Mouse (Mus musculus): Measurements from ENCODE around the gene Ctnnb1.

Ctnnb1 gene

DNA sequence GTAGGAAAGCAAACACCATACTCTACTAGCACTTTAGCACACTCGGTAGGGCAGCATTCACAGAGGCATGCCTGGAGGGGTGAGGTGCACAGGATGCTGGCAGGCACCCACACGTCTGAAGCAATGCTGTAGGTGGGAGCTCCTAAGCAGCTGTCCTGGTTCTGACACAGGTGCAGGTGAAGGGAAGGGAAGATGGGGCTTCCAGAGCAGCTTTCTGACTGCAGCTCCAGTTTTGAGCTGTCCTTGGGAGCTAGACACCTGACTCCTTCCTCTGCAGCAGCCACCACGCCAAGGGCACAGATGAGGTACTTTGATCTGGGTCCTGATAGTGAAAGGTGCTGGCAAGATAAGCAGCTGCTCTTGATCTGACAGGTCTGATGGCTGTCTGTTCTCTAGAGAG is 32.5 kb downstream of the Ctnnb1 start:
- CTCF ChIA-PET = no interaction called here

DNA sequence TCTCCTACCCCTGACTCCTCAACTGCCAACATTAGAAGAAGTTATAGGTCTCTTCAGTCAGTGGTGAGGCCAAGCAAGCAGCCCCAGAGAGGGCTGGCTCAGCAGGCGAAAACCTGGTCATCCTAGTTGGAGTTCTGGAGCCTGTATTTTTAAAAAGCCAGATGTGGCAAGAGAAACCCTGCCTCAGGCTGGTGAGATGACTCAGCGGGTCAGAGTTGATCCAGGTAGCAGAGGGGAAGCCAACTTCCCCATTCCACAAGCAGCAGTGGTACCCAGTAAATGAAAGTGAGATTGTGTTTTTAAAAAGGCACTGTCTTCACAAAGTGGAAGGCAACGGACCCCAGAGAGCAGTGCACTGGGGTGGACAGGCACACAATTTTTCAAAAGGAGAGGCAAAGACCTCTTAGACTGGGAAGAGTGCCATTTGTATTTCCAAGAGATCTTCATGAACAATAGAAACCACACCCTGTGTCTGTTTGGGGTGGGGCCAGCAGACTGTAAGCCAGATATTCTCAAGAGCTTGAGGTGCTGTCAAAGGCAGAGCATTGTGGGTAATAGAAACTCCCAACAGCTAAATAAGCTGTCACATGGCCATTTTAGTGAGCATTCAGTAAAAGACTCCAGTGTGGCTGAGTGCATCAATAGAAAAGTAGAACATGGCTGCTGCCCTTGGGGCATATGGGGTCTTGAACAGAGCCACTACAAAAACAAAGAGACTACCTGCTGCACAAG is 33.1 kb downstream of the Ctnnb1 start:
- CTCF ChIA-PET = no interaction called here

DNA sequence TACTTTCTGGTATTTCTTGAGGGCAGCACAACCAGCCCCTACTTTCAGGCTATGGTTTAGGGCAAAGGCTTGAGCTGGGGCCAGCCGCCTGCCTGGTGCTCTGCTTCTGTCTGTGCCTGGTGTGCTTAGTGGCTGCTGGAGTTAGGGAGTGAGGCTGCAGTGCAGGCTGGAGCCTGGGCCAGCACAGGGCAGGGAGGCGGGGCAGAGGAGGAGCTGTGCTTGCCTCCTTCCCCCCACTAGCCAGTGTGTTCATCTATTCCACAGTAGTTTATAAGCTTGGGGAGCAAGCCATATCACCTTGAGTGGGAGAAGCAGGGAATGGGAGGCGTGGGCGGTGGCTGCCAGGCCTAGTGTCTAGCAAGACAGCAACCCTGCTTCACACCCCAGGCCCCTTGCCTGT is 34.1 kb downstream of the Ctnnb1 start:
- CTCF ChIA-PET = no interaction called here

DNA sequence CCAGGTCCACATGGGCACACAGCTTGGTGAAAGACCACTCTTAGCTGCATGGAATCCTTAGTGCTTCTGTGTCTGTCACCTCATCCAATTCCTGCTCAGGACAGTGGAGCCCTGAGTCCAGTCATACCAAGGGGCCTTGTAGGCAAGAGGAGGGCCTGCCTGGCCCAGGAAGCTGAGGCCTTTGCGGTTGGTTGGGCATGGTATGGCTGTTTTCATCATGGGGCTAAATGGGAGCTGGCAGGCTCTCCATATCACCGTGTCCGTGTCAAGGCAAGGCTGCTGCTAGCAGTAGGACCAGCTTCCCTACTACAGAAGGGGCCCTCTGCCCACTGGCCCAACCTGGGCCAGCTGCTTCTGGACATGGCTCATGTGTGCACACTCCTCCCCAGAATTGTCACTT is 34.7 kb downstream of the Ctnnb1 start:
- CTCF ChIA-PET = no interaction called here

DNA sequence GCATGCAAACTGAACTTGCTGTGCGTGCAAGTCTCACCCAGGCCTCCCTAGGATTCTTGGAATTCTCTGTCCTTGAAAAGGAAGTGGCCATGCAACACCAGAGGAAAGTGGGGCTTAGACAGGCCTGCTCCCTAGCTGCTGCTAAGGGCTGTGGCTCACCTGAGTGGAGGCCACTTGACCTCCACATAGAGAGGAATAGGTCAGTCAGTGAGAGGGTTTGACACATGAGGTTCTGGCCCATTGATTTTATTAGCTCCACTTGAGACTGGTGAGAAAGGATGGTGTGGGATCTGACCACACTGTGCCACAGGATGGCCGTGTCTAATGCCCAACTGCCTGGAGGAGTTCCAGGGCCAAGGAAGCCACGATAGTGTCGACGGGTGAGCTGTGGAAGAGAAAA is 35.2 kb downstream of the Ctnnb1 start:
- CTCF ChIA-PET = interaction anchor here (0.5 kb wide), 1 partner anchor 51 kb away, joined by 3 read pairs; no protein-coding TSS in a partner anchor

DNA sequence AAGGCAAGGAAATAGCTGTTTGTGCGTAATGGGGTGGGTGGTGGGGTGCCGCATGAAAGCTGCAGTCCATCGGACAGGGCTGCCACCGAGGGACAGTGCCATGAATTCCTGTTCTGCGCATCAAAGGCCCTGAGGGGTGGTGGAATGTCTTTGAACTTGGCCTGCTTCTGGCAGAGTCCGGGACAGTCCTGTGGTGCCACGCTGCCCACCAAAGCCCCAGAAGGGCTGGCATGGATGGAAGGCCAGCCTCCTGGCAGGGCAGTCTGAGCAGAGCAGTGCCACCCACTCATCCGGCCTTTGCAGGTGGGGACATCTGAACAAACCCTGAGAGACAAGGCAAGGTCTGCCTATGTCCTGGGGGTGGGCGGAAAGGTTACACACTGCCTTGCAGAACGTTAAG is 36.0 kb downstream of the Ctnnb1 start:
- CTCF ChIA-PET = no interaction called here

DNA sequence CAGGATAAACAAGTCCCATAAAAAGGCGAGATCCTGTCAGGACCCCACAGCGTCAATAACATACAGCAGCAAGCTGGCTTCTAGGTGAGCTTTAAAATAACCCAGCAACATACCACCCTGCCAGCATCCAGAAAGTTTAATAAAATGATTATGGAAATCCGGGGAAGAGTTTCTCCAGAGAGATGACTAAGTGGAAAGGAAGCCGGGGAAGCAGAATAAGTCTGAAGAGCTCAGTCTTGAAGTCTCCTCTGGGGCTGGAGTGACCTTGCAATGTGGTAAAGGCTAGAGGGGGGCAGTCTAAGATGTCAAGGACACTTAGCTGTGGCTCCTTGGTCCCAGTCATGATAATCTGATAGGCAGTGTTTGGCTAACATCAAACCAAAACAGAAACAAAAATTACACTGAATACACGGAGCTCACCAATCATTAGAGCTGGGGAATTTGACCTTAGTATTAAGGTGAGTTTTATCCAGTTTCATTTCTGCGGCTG is 44.1 kb downstream of the Ctnnb1 start:
- CTCF ChIA-PET = no interaction called here

DNA sequence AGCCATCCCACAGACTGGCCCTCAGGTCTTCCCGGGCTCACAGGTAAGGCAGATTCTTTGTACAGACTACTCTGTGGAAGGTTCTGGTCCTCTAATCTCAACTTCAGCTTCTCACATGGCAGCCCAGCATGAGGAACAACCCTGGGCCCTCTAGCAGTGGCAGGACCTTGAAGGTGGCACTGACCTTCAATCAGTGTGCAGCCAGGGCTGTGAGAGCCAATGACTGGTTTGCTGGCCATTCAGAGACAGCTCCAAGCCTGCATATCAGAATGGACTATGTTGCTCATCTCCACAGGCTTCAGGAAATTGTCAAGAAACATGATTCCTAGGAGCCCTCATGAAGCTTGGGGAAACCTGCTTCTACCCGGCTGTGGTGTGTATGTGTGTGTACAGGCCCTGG is 45.2 kb downstream of the Ctnnb1 start:
- CTCF ChIA-PET = no interaction called here

DNA sequence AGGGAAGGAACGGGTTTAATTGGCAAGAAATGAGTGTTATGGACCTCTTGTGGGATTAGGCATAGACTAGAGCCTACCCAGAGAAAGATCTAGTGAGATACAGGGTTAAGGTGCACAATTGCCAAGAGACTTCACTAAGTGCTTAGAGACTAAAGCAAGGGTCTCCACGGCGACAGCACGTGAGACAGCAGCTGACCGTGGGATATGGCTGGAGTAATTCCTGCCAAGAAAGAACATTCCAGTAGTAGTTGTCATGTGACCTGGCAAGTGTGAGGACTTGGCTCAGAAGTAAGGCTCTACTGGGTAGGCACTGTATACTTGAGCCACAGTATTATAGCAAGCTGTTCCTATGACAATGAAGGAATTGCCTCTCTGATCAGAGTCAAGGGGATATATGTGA is 47.1 kb downstream of the Ctnnb1 start:
- CTCF ChIA-PET = no interaction called here

DNA sequence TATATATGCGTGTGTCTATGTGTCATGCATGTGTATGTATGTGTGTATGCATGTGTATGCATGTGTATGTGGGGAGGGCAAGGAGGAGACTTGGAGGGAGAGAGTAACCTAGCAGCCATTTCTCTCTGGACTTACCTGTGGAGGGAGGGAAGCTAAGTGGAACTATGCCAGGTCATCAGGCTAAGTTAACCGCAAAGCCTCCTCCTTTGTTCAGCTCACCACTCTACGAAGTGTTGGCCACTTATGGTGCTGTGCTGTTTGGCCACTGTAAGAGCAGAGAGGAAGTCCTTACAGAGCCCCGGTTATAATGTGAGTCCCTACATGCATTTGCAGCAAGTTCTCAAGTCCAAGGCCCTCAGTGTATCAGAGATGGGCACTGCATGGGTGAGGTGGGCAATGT is 47.8 kb downstream of the Ctnnb1 start:
- CTCF ChIA-PET = no interaction called here

DNA sequence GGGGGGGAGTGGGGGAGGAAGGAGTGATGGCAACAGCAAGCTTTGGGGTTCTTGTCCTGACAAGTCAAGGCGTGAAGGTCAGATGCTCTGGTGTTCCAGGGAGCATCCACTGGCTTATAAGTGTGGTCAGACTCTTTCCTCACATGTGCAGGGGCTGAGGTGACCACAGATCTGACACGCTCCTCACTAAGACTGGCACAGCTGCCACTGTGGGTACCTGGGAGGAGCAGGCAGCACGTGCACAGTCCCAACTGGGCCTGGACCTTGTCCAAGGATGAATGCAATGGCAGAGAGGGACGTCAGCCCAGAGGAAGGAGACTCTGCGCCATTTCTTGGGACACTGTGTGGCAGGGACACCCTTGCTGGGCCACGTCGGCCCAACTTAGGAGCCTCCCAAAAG is 52.8 kb downstream of the Ctnnb1 start:
- CTCF ChIA-PET = no interaction called here

DNA sequence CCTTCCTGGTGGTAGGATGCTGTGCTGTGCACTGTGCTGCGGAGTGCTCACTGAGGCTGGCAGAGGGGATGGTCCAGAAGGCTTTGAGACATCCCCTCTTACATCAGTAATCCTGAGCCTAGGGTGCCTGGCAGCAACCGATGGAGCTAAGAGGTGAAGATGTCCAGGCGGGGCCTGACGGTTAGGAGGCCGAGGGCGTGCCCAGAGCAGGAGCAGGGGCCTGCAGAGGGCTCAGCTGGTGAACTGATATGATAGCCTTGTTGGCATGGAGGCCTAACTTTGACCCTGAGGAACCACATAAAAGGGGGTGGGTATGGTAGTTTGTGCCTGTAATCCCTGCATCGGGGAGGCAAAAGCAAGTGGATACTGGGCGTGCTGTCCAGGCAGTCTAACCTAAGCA is 54.8 kb downstream of the Ctnnb1 start:
- CTCF ChIA-PET = no interaction called here

DNA sequence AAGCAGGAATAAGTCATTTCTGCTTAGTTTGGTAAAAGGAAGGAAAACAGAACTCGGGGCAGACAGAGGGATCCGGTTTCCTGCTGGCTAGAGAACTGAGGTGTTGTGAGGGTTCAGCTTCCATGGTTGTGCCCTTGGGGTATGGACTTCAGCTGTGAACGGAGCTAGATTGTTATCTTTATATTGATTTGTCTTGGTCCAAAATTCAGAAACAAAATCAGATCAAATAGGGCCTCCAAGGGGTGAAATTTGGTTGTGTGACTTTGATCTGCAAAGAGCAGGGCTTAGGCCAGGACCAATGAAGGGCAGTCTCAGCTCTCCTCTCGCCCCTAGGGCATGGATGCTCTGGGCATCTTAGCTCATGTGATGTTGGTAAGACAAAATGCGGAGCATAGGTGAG is 55.5 kb downstream of the Ctnnb1 start:
- CTCF ChIA-PET = no interaction called here

DNA sequence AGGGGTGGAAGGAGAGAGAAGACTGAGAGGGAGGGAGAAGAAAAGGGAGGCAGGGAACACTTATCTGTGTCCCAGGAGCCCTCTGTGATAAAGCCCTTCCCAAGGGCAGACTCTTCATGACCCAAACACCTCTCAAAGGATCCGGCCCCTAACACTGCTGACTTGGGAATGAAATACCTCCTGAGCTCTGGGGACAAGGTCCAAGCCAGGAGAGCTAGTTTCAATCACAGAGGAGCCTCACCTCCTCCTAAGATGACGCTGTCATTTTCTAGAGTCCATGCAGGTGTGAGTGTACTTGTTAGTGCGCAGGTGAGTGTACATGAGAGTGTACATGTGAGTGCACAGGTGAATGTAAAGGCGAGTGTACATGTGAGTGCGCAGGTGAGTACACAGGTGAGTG is 56.0 kb downstream of the Ctnnb1 start:
- CTCF ChIA-PET = no interaction called here

DNA sequence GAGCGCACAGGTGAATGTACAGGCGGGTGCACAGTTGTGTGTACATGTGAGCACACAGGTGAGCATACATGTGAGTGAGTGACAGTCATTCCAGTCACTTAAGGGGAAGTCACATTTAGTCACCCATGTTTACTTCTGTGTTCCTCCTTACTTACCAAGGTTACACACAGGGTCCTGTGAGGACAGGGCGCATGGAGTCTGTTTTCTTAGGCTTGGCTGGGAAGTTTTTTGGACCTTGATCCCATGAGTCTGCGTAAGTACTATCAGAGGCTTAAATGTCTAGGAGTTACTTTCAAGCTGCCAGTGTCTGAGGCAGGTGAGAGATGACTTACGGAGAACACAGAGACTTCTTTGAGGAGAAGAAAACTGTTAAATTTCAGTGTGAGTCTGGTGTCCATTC is 56.5 kb downstream of the Ctnnb1 start:
- CTCF ChIA-PET = no interaction called here

DNA sequence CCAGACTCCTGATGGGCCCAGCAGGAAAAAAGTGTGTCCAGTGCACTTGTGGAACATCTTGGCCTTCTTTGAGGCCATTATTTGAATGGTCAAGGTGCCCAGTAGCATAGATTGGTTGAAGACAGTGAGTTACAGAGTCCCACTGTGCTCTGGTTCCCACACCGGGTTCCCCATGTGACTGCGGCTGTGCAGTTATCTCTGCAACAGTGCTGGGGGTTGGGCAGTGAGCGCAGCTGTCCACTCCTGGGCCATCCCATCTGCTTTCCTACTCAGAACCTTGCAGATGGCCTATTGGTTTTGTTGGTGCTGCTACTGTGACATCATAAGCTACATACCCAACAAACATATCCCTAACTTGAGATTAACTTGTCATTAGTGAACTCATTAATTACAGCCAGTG is 57.2 kb downstream of the Ctnnb1 start:
- CTCF ChIA-PET = interaction anchor here (0.6 kb wide), 1 partner anchor 16 kb away, joined by 3 read pairs; no protein-coding TSS in a partner anchor

DNA sequence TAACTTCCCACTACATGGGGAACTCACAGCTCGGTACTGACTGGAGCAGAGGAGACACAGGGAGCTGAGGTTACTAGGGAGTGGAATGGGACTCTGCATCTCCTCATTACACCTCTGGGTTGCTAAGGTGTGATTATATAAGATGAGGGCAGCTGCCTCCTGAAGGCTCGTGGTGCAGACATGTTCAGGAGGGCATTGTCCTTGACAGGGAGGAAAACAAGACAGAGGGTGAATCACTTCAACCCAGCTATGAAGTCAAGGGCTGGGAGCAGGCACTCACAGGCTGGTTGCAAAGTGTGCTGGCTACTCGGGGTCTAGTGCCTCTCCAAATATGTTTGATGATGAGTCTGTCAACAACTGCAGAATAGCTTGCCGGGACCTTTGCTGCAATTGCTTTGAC is 58.0 kb downstream of the Ctnnb1 start:
- CTCF ChIA-PET = no interaction called here

DNA sequence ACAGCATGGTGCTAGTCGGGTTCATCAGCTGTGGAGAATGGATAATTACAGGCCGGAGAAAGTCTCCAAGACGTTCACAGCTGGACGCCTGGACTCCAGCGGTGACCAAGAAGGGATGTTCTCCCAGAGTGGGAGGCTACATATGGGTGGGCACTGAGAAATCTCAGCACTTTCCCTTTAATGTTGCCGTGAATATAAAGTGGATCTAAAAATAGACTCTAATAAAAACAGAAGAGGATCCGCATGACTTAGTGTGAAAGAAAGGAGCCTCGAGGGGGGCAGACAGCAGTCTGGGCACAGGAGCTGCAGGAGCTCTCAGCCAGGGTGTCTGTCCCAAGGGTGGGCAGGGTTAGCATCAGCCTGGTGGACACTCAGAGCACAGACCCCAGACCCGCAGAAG is 59.1 kb downstream of the Ctnnb1 start:
- CTCF ChIA-PET = no interaction called here

DNA sequence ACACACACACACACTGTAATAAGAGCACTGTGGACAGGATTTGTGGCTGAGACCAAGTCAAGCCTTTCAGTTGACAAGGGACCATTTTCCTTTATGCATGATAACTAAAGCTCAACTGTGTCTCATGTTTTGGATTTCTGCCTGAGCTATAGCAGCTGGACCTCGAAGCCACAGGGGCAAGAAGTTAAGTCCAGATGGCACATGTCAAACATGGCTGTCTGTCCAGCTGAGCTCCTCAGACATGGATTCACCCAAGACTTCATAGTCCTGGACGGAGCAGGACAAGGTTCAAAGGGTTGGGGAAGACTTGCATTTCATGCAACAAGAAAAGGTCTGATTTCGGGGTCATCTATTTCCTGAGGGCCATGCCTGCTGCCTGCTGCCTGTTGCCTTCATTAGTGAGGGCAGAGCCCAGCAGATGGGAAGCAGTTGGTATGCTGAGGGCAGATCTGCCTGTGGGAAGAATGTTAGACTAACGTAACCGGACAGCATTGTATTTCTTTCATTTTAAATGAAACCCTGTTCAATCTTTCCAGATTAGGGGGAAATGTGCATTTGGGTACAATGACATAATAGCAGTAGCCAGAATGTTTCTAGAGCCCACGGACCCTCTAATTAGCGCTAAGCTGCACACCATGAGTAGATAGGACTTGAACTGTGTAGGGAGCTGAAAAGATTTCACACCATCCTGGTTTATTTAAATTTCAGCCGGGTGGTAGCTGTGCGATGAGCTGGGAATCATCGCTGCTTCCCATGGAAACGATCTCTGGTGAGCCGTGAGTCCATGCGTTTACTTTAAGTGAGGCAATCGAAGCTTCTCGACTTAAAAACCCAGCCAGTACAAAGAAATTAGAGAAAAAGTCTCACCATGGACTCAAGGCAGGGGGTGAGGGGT is 61.0 kb downstream of the Ctnnb1 start:
- CTCF ChIA-PET = no interaction called here

DNA sequence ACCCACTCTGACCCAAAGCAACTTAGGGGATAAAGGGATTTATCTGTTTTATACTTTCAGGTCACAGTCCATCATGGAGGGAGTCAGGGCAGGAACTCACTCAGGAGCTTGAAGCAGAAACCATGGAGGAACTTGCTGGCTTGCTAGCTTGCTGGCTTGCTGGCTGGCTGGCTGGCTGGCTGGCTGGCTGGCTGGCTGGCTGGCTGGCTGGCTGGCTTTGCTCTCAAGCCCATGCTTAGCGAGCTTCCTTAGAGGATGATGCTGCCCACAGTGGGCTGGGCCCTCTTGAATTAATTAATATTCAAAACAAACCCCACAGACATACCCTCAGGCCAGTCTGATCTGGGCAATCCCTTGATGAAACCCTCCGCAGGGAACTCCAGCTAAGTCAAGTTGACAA is 62.8 kb downstream of the Ctnnb1 start:
- CTCF ChIA-PET = no interaction called here

DNA sequence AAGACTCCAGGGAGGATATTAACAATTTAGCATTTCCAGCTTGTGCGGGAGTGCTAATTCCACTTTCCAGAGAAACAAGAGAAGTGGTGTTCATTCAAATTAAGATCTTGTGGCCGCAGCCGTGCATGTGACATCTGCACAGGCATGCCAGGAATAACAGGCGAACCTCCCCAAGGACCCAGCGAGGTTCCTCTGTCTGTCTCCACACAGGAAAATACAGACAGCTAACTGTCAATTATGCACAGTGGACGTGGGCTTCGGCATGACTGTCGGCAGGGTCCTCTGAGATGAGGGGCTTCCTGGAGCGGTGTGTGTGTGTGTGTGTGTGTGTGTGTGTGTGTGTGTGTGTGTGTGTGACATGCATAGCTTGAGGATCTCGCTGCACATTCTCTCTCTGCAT is 64.0 kb downstream of the Ctnnb1 start:
- CTCF ChIA-PET = no interaction called here

DNA sequence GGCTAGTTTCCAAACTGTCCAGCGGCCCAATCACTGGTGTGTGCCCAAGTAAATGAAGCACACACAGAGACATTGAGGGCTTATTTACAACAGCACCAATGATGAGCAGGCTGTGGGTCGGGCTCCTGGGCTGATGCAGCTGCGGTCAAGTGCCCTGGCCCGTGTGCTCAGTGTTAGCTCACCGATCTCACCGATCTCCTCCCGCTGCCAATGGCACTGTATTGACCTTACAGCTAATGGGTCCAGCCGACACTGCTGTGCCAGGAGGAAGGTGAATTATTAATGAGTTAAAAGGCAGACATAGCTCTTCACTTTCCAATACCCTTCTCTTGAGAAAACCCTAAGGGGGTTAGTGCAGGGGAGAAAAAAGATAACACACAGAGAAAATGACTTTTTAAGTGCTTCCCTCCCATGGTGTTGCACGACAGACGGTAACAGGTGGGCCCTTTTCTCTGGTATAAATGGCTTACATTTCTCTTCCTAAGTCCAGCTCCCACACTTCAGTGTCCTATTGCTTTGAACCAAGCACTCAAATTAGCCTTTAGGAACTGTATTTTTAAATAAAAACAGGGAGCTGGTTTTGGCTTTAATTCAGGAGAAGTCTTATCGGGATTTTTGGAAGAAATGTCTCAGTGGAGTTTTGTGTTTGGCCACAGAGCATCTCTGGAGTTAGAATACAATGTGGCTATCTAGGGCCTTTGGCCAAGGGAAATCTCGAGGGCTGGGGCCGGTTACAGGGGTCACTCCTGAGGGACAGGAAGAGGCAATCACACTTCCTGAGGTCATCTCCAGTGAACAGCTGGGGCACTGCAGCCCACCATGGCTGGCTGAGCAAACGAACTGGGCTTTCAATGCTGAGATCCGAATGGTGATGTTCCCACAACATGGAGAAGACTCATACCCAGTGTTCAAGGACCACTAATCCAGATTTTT is 65.5 kb downstream of the Ctnnb1 start:
- CTCF ChIA-PET = no interaction called here
